Mouse (Mus musculus): ENCODE measurements around the gene Tbc1d22a. TPM values are rescaled to one million over a fixed set of nuclear protein-coding genes. Genes with fewer than 3 reads are reported as not detected.

Tbc1d22a gene
- total RNA-seq, 1 experiment: 19.2 TPM

- H3K36me3 ChIP-seq (ENCODE audit: control insufficient read depth, insufficient read depth, low read length, poor library complexity, severe bottlenecking): no peaks in the 10 kb centered on the region
- in situ Hi-C loops (cut with MboI; ENCODE audit: low sequenced_read_pairs in 2 of 2, unreplicated experiment in 2 of 2): no loop called here
- no peak overlapping the region for H3K27ac ChIP-seq (ENCODE audit: insufficient read depth, low read depth, low read length, poor library complexity, severe bottlenecking)
- DNase-seq (ENCODE audit: low read depth, low spot score): no peak
- no peaks in the 10 kb centered on the region for H3K9me3 ChIP-seq (ENCODE audit: control insufficient read depth, insufficient read depth, low read depth, low read length)
- no peak overlapping the region for H3K9ac ChIP-seq (ENCODE audit: insufficient read depth, low read depth, low read length, poor library complexity, severe bottlenecking)
- TF ChIP-seq ZNF384 (IDR thresholded peaks at IDR 0.05; ENCODE audit: low read depth, low read length): no peak
- no peak for TF ChIP-seq MAFK (IDR thresholded peaks at IDR 0.05; ENCODE audit: insufficient read depth, low read depth, low read length)
- no peak for TF ChIP-seq ZC3H11A (IDR thresholded peaks at IDR 0.05; ENCODE audit: borderline replicate concordance, low read depth, low read length)
- TF ChIP-seq CHD2 (IDR thresholded peaks at IDR 0.05; ENCODE audit: low read depth, low read length): no peak
- no peak for TF ChIP-seq HCFC1 (IDR thresholded peaks at IDR 0.05; ENCODE audit: borderline replicate concordance, insufficient read depth, low read length)
- no peak overlapping the region for H3K4me3 ChIP-seq (ENCODE audit: insufficient read depth in 1 of 2, low read depth in 1 of 2, low read length in 2 of 2, poor library complexity in 1 of 2, severe bottlenecking in 1 of 2)
- no peaks in the 10 kb centered on the region for H3K4me1 ChIP-seq (ENCODE audit: control insufficient read depth in 2 of 2, insufficient read depth in 2 of 2, low read length in 2 of 2, poor library complexity in 1 of 2)
These were observed 213.2 kb downstream of the Tbc1d22a start for GRCm38 (mm10) chr15:86427439-86427838.

- in situ Hi-C loops (cut with MboI; ENCODE audit: low sequenced_read_pairs in 2 of 2, unreplicated experiment in 2 of 2): no loop called here
- TF ChIP-seq HCFC1 (IDR thresholded peaks at IDR 0.05; ENCODE audit: borderline replicate concordance, insufficient read depth, low read length) (no peak), CHD2 (IDR thresholded peaks at IDR 0.05; ENCODE audit: low read depth, low read length) (no peak)
These were observed 214.2 kb downstream of the Tbc1d22a start for GRCm38 (mm10) chr15:86428496-86428895.

GRCm38 (mm10) chr15:86429766-86430335 lies 215.6 kb downstream of the Tbc1d22a start:
- DNase-seq (ENCODE audit: low read depth, low spot score): no peak
- no peaks in the 10 kb centered on the region for H3K4me1 ChIP-seq (ENCODE audit: control insufficient read depth in 2 of 2, insufficient read depth in 2 of 2, low read length in 2 of 2, poor library complexity in 1 of 2)
- TF ChIP-seq MAFK (IDR thresholded peaks at IDR 0.05; ENCODE audit: insufficient read depth, low read depth, low read length) (no peak), HCFC1 (IDR thresholded peaks at IDR 0.05; ENCODE audit: borderline replicate concordance, insufficient read depth, low read length) (no peak), ZC3H11A (IDR thresholded peaks at IDR 0.05; ENCODE audit: borderline replicate concordance, low read depth, low read length) (no peak), CHD2 (IDR thresholded peaks at IDR 0.05; ENCODE audit: low read depth, low read length) (no peak), ZNF384 (IDR thresholded peaks at IDR 0.05; ENCODE audit: low read depth, low read length) (no peak)
- no peak overlapping the region for H3K9ac ChIP-seq (ENCODE audit: insufficient read depth, low read depth, low read length, poor library complexity, severe bottlenecking)
- H3K4me3 ChIP-seq (ENCODE audit: insufficient read depth in 1 of 2, low read depth in 1 of 2, low read length in 2 of 2, poor library complexity in 1 of 2, severe bottlenecking in 1 of 2): no peak overlapping the region
- in situ Hi-C loops (cut with MboI; ENCODE audit: low sequenced_read_pairs in 2 of 2, unreplicated experiment in 2 of 2): no loop called here
- H3K27ac ChIP-seq (ENCODE audit: insufficient read depth, low read depth, low read length, poor library complexity, severe bottlenecking): no peak overlapping the region
- no peaks in the 10 kb centered on the region for H3K36me3 ChIP-seq (ENCODE audit: control insufficient read depth, insufficient read depth, low read length, poor library complexity, severe bottlenecking)
- H3K9me3 ChIP-seq (ENCODE audit: control insufficient read depth, insufficient read depth, low read depth, low read length): no peaks in the 10 kb centered on the region

More at GRCm38 (mm10) chr15:86428496-86428895, 214.2 kb downstream of the Tbc1d22a start:
- DNase-seq (ENCODE audit: low read depth, low spot score): no peak
- no peaks in the 10 kb centered on the region for H3K9me3 ChIP-seq (ENCODE audit: control insufficient read depth, insufficient read depth, low read depth, low read length)
- no peak overlapping the region for H3K9ac ChIP-seq (ENCODE audit: insufficient read depth, low read depth, low read length, poor library complexity, severe bottlenecking)
- no peaks in the 10 kb centered on the region for H3K4me1 ChIP-seq (ENCODE audit: control insufficient read depth in 2 of 2, insufficient read depth in 2 of 2, low read length in 2 of 2, poor library complexity in 1 of 2)
- no peak overlapping the region for H3K27ac ChIP-seq (ENCODE audit: insufficient read depth, low read depth, low read length, poor library complexity, severe bottlenecking)
- no peak overlapping the region for H3K4me3 ChIP-seq (ENCODE audit: insufficient read depth in 1 of 2, low read depth in 1 of 2, low read length in 2 of 2, poor library complexity in 1 of 2, severe bottlenecking in 1 of 2)
- H3K36me3 ChIP-seq (ENCODE audit: control insufficient read depth, insufficient read depth, low read length, poor library complexity, severe bottlenecking): no peaks in the 10 kb centered on the region

- Histone ChIP-seq H3K9me3 (ENCODE audit: control insufficient read depth, insufficient read depth, low read depth, low read length) (no peaks in the 10 kb centered on the region), H3K4me3 (ENCODE audit: insufficient read depth in 1 of 2, low read depth in 1 of 2, low read length in 2 of 2, poor library complexity in 1 of 2, severe bottlenecking in 1 of 2) (no peak overlapping the region), H3K9ac (ENCODE audit: insufficient read depth, low read depth, low read length, poor library complexity, severe bottlenecking) (no peak overlapping the region), H3K36me3 (ENCODE audit: control insufficient read depth, insufficient read depth, low read length, poor library complexity, severe bottlenecking) (no peaks in the 10 kb centered on the region), H3K27ac (ENCODE audit: insufficient read depth, low read depth, low read length, poor library complexity, severe bottlenecking) (no peak overlapping the region), H3K4me1 (ENCODE audit: control insufficient read depth in 2 of 2, insufficient read depth in 2 of 2, low read length in 2 of 2, poor library complexity in 1 of 2) (no peaks in the 10 kb centered on the region)
- in situ Hi-C loops (cut with MboI; ENCODE audit: low sequenced_read_pairs in 2 of 2, unreplicated experiment in 2 of 2): no loop called here
- no peak for TF ChIP-seq ZNF384 (IDR thresholded peaks at IDR 0.05; ENCODE audit: low read depth, low read length)
- TF ChIP-seq CHD2 (IDR thresholded peaks at IDR 0.05; ENCODE audit: low read depth, low read length): no peak
- no peak for TF ChIP-seq ZC3H11A (IDR thresholded peaks at IDR 0.05; ENCODE audit: borderline replicate concordance, low read depth, low read length)
- TF ChIP-seq MAFK (IDR thresholded peaks at IDR 0.05; ENCODE audit: insufficient read depth, low read depth, low read length): no peak
- TF ChIP-seq HCFC1 (IDR thresholded peaks at IDR 0.05; ENCODE audit: borderline replicate concordance, insufficient read depth, low read length): no peak
- no peak for DNase-seq (ENCODE audit: low read depth, low spot score)
These were observed 217.4 kb downstream of the Tbc1d22a start for GRCm38 (mm10) chr15:86431539-86432080.

All from ES-E14 (cell line).